Mouse (Mus musculus): ENCODE data around the gene Erp29.

GRCm38 (mm10) chr5:121386120-121386909, 66.0 kb downstream of the Erp29 start:
- TF ChIP-seq POLR2A (IDR thresholded peaks at IDR 0.05; ENCODE audit: insufficient read length, low read depth) (no peak), MYOD1 (IDR thresholded peaks at IDR 0.05; ENCODE audit: control insufficient read depth in 1 of 3, insufficient read length in 2 of 3, low read depth in 2 of 3) (no peak), POLR2AphosphoS2 (IDR thresholded peaks at IDR 0.05; ENCODE audit: insufficient read length, low read depth) (no peak), USF1 (IDR thresholded peaks at IDR 0.05; ENCODE audit: low read depth) (no peak)

Measured in myocyte (in vitro differentiated cells).